Mouse (Mus musculus): ENCODE measurements around the gene Zfp408.

Zfp408 gene

GRCm38 (mm10) chr2:91649553-91650359, at the start of gene Zfp408, which contains the start of gene Arhgap1:
Zfp408 (minus strand) TSS chr2:91649791.
Arhgap1 (plus strand) TSS chr2:91649860.
- peak; percentile 94 for DNase-seq (ENCODE audit: low spot score in 2 of 2)

GRCm38 (mm10) chr2:91699225-91699624, 49.6 kb upstream of the Zfp408 start:
- DNase-seq (ENCODE audit: low spot score in 2 of 2): no peak

- no peak for DNase-seq (ENCODE audit: low spot score in 2 of 2)
Observed at GRCm38 (mm10) chr2:91696225-91696590, 46.6 kb upstream of the Zfp408 start.

- DNase-seq (ENCODE audit: low spot score in 2 of 2): no peak
Observed at GRCm38 (mm10) chr2:91695436-91696224, 46.0 kb upstream of the Zfp408 start.

- no peak for DNase-seq (ENCODE audit: low spot score in 2 of 2)
Observed at GRCm38 (mm10) chr2:91689452-91689851, 39.9 kb upstream of the Zfp408 start.

- DNase-seq (ENCODE audit: low spot score in 2 of 2): no peak
Observed at GRCm38 (mm10) chr2:91683919-91684318, 34.3 kb upstream of the Zfp408 start.

GRCm38 (mm10) chr2:91682850-91683249, 33.3 kb upstream of the Zfp408 start:
- no peak for DNase-seq (ENCODE audit: low spot score in 2 of 2)

- DNase-seq (ENCODE audit: low spot score in 2 of 2): no peak
Observed at GRCm38 (mm10) chr2:91676961-91677360, 27.4 kb upstream of the Zfp408 start.

- DNase-seq (ENCODE audit: low spot score in 2 of 2): no peak
Observed at GRCm38 (mm10) chr2:91676420-91676819, 26.8 kb upstream of the Zfp408 start.

GRCm38 (mm10) chr2:91674895-91675294, 25.3 kb upstream of the Zfp408 start:
- DNase-seq (ENCODE audit: low spot score in 2 of 2): no peak

GRCm38 (mm10) chr2:91673587-91673986, 24.0 kb upstream of the Zfp408 start:
- no peak for DNase-seq (ENCODE audit: low spot score in 2 of 2)

- no peak for DNase-seq (ENCODE audit: low spot score in 2 of 2)
Observed at GRCm38 (mm10) chr2:91670038-91670437, 20.4 kb upstream of the Zfp408 start.

GRCm38 (mm10) chr2:91669326-91669725, 19.7 kb upstream of the Zfp408 start:
- no peak for DNase-seq (ENCODE audit: low spot score in 2 of 2)

- DNase-seq (ENCODE audit: low spot score in 2 of 2): no peak
Observed at GRCm38 (mm10) chr2:91667747-91668146, 18.2 kb upstream of the Zfp408 start.

- DNase-seq (ENCODE audit: low spot score in 2 of 2): no peak
Observed at GRCm38 (mm10) chr2:91666386-91666910, 16.9 kb upstream of the Zfp408 start.

- no peak for DNase-seq (ENCODE audit: low spot score in 2 of 2)
Observed at GRCm38 (mm10) chr2:91664780-91665179, 15.2 kb upstream of the Zfp408 start.

- no peak for DNase-seq (ENCODE audit: low spot score in 2 of 2)
Observed at GRCm38 (mm10) chr2:91660981-91661380, 11.4 kb upstream of the Zfp408 start.

- no peak for DNase-seq (ENCODE audit: low spot score in 2 of 2)
Observed at GRCm38 (mm10) chr2:91659657-91660056, 10.1 kb upstream of the Zfp408 start.

- DNase-seq (ENCODE audit: low spot score in 2 of 2): no peak
Observed at GRCm38 (mm10) chr2:91656774-91657173, 7.2 kb upstream of the Zfp408 start.

GRCm38 (mm10) chr2:91655827-91656226, 6.2 kb upstream of the Zfp408 start:
- no peak for DNase-seq (ENCODE audit: low spot score in 2 of 2)

GRCm38 (mm10) chr2:91655388-91655787, 5.8 kb upstream of the Zfp408 start:
- no peak for DNase-seq (ENCODE audit: low spot score in 2 of 2)

- DNase-seq (ENCODE audit: low spot score in 2 of 2): no peak
Observed at GRCm38 (mm10) chr2:91652863-91653262, 3.3 kb upstream of the Zfp408 start.

Measured in urinary bladder, adult 18-20 months (tissue).